Mouse (Mus musculus) olfactory bulb, adult 2 months (tissue): Measurements from ENCODE around the gene Sh2b3. TPM values are rescaled to one million over a fixed set of nuclear protein-coding genes. Genes with fewer than 3 reads are reported as not detected.

ENCODE experiments used
- H3K27ac ChIP-seq: fragments of 200-500 bp; 2 replicates; pipeline ENCODE4 v1.5.1; 2012; ENCODE audit warnings: low read depth, low read length; ENCODE audit not compliant: insufficient read depth
- H3K4me1 ChIP-seq: fragments of 200-500 bp; 2 replicates; pipeline ENCODE4 v1.6.1; 2012; ENCODE audit warnings: low read length; ENCODE audit not compliant: control insufficient read depth, insufficient read depth
- H3K4me3 ChIP-seq: fragments of 200-500 bp; 2 replicates; pipeline ENCODE4 v1.5.1; 2012; ENCODE audit warnings: mild to moderate bottlenecking, low read depth, low read length, moderate library complexity; ENCODE audit not compliant: insufficient read depth
- CTCF ChIP-seq: fragments of 200-500 bp; IDR thresholded peaks from 2 replicates; pipeline ENCODE4 v1.5.1; 2012; ENCODE audit warnings: low read depth, mild to moderate bottlenecking, low read length, moderate library complexity; ENCODE audit not compliant: insufficient read depth
- POLR2A ChIP-seq: fragments of 200-500 bp; IDR thresholded peaks from 2 replicates; pipeline ENCODE4 v1.6.1; 2012; ENCODE audit warnings: mild to moderate bottlenecking, low read depth, low read length, moderate library complexity; ENCODE audit not compliant: insufficient read depth
- WGBS: fragments of 180-500 bp; shearing (Covaris S2); methylation state at CpG from one replicate; pipeline ENCODE4 v1.1.7; 2018; 5-methylcytosine and 5-hydroxymethylcytosine counted together
- polyA plus RNA-seq: library from polyadenylated mRNA; stranded (reverse); fragments of >200 nt; gene quantifications from 2 replicates; pipeline ENCODE4 v1.2.4, GENCODE M21; 2012; ENCODE audit warnings: low replicate concordance; ENCODE audit not compliant: missing spikeins, insufficient read depth, insufficient read length

The Sh2b3 gene
- polyA plus RNA-seq, 1 experiment: not detected

DNA sequence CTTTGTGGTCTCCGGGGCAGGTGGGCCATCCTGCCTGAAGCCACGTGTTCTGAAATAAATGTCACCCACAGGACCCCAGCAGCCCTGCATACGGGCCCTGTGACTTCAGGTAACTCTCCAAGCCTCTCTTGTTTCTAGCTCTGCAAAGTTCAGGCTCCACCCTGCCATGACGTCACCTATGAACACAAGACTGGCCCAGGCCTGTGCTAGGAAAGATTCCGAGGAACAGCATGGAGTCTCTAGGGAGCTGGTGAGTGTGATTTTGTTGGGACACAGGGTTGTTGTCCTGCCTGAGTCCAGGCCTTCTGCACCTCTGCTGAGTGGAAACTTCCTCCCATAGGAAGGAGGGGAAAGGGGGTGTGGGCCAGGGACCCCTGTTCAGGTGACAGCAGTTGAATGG is 30.5 kb upstream of the Sh2b3 start:
- H3K27ac ChIP-seq: no peak overlapping the region
- H3K4me3 ChIP-seq: no peak overlapping the region
- H3K4me1 ChIP-seq: no peaks in the 10 kb centered on the region; the same call in 1 of the 2 replicates
- TF ChIP-seq POLR2A (no peak), CTCF (no peak)
- 93% methylated on average over 5 of the region's 5 CpGs for WGBS

DNA sequence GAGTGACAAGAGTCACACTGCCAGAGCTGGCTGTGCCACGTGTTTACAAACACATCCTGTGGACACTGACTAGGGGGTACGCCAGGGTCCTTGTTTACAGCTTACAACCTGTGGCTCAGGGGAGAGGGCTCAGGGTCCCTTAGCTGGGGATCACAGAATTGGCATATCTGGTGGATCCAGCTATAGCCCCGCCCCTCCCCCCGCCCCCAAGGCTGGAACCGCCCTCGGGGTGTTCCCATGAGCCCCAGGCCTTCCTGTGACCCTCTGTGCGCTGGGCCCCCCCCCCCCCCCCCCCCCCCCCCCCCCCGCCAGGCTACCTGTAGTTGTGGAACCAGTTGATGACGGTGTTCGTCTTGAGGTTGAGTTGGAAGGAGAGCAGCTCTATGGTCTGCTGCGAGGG is 26.9 kb upstream of the Sh2b3 start:
- Histone ChIP-seq H3K4me1 (no peaks in the 10 kb centered on the region; the same call in 1 of the 2 replicates), H3K4me3 (no peak overlapping the region), H3K27ac (no peak overlapping the region)
- 30% methylated on average over 9 of the region's 11 CpGs for WGBS
- TF ChIP-seq POLR2A (no peak), CTCF (no peak)

DNA sequence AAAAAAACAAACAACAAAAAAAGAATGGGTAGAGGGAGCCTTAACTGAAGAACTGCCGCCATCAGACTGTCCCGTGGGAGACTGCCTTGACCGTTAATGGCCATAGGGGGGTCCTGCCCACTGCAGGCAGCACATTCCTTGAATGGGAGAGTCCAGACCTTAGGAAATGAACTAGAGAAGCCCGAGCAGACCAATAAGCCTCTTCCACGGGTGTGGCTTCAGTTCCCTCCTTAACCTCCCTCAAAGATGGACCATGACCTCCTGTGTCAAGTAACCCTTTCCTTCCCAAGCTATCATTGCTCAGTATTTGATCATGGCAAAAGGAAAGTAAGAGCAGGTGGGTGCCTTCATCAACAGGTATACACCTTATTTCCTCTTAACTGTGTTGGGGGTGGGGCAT is 24.5 kb upstream of the Sh2b3 start:
- WGBS: 72% methylated on average over 5 of the region's 5 CpGs
- Histone ChIP-seq H3K4me3 (no peak overlapping the region), H3K27ac (no peak overlapping the region), H3K4me1 (no peaks in the 10 kb centered on the region; the same call in 1 of the 2 replicates)
- TF ChIP-seq CTCF (no peak), POLR2A (no peak)

DNA sequence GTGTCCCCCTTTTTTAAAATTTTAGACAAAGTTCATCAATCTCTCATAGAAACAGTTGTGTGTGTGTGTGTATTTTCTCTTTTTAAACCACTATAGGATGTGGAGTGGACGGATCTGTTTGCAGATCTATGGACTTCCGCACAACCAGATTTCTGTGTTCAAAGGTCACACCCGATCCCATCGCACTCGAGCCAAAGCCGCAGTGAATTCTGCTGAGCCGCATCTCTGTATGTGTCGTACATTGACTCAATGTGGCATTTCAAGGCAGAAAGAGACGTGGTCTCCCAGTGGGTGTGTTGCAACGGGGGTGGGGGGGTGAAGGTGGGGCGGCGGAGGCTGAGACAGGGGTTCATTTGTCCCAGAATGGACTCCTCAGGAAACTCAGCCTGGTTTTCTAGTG is 21.0 kb upstream of the Sh2b3 start:
- TF ChIP-seq POLR2A: no peak
- no peak for TF ChIP-seq CTCF
- Histone ChIP-seq H3K27ac (no peak overlapping the region), H3K4me3 (no peak overlapping the region), H3K4me1 (peaks cover 11% of the 10 kb centered on the region)
- WGBS: 94% methylated on average over 12 of the region's 12 CpGs

DNA sequence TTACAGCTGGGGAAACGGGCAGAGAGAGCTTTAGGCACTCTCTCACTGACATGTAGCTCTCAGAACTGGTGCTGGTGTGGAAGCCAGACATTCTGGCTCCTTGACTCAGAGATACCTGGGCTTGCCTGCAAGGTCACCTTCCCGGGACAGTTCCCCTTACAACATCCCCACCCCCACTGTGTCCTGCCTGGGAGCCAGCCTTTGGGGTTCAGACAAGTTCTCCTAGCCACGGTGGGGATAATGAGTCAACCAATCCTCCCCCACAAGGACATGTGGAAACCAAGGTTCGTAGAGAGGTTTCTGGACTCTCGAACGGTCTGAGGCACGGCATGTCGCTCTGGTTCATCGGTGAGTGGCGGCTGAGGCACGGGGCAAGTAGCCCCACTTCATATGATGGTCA is 19.3 kb upstream of the Sh2b3 start:
- Histone ChIP-seq H3K4me1 (peaks cover 13% of the 10 kb centered on the region), H3K27ac (no peak overlapping the region), H3K4me3 (no peak overlapping the region)
- 82% methylated on average over 11 of the region's 11 CpGs for WGBS
- TF ChIP-seq POLR2A (no peak), CTCF (no peak)

DNA sequence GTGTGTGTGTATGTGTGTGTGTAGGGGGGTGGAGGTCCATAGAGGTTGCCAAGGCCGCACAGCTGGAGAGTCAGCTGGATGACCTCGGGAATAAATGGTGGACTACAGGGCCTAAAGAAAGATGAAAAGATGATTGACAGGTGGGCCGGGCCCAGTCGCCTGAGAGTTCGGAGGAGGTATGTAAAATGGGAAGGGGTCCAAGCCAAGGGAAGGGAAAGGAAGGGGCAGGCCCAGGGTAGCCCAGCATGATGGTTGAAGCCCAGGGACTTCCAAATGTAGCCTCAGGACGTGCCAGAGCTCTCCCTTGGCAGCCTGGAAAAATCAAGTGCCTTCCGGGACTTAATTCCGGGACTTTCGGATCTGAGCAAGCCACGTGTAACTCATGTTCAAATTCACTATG is 17.3 kb upstream of the Sh2b3 start:
- no peak overlapping the region for H3K4me3 ChIP-seq
- WGBS: 45% methylated on average over 10 of the region's 10 CpGs
- no peak overlapping the region for H3K27ac ChIP-seq
- H3K4me1 ChIP-seq: peaks cover 32% of the 10 kb centered on the region
- TF ChIP-seq CTCF (no peak), POLR2A (no peak)

DNA sequence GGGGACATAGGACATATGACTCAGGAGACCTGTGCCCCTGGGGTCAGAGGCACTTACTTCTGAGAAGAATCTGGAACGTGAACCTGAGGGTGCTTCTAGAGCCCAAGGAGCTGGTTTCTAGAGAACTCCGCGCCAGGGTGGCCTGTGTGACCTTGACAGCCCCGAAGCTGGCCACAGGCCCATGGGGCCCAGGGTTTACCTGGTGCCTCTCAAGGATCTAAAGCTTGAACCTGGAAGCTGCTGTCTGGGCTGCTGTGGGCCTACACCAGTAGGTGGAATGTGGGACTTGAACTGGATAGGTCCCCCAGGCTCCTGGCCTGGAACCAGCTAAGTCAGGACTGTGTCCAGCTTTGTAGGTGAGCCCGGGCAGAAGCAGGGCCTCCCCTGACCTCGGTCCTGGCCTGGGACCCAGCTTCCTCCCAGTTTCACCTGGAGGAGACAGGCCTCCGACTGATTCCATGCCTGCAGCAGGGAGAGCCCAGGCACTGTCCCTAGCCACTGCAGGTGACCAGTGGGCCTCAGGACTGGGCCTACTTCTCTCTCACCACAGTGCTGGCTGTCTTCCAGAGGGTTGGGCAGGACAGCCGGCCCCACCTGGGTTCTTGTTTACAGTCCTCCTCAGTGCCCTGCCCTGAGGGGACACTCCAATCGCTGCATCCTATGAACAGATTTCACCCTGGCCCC is 16.1 kb upstream of the Sh2b3 start:
- WGBS: 75% methylated on average over 9 of the region's 9 CpGs
- no peak for TF ChIP-seq CTCF
- TF ChIP-seq POLR2A: no peak
- no peak overlapping the region for H3K27ac ChIP-seq
- H3K4me3 ChIP-seq: no peak overlapping the region
- H3K4me1 ChIP-seq: peaks cover 36% of the 10 kb centered on the region

DNA sequence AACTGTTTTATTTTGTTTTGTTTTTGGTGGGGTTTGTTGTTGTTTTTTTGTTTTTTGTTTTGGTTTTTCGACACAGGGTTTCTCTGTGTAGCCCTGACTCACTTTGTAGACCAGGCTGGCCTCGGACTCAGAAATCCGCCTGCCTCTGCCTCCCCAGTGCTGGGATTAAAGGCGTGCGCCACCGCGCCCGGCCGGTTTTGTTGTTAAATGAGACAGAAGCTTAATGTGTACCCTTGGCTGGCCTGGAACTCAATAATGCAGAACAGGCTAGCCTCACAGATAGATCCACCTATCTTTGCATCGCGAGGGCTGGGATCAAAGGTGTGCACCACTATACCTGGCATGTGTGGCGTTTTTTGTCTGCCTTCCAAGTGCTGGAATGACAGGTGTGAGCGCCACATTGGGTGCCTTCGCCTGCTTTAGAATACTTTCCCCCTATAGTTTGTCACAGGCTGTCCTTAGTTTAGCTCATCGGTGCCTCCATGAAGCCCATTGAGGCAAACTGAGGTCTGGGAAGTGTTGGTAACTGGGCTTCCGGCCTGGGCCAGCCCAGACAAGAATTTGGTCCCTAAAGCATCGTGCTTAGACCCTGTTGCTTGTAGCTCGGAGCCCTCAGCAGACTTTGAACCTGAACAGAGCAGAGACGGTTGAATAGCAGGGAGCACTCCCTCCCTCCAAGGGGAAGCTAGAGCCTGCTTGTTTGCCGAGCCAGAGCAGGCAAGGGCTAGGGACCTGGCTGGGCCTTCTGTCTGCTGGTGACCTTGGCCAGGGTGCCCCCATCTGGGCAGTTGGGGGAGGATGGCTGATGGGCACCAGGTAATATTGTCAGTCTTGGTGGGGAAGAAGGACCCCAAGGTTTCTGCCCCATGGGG is 12.3 kb upstream of the Sh2b3 start:
- TF ChIP-seq CTCF (no peak), POLR2A (no peak)
- 45% methylated on average over 20 of the region's 20 CpGs for WGBS
- Histone ChIP-seq H3K4me3 (peak overlapping the region; percentile 97), H3K4me1 (peaks cover 39% of the 10 kb centered on the region), H3K27ac (no peak overlapping the region)

DNA sequence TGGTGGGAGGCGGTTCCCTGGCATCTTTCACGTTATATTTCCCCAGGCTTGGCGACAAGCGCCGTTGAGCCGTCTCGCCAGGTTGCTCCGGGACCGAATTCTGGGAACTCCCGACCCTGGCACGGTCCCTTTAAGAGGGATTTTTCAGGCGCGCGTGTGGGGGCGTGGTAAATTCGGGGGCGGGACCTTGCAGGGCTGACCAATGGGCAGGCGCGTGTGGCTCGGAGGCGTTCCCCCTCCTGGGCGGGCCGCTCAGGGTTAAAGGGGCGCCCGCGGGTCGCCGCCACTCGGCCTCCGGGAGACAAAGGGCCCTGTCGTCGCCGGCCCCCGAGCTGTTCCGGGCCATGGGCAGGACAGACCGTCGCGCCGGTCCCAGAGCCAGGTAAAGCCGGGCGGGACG is 11.3 kb upstream of the Sh2b3 start, which contains the start of gene Pheta1:
Gene Pheta1, plus strand, starts transcription at position 242 of the 400 bp plus-strand sequence.
- WGBS: under 1% methylated on average over 42 of the region's 42 CpGs
- Histone ChIP-seq H3K27ac (no peak within 1 kb of the TSS), H3K4me3 (peak within 1 kb of the TSS; percentile 97), H3K4me1 (peaks cover 32% of the 10 kb centered on the region)
- TF ChIP-seq POLR2A: peak; percentile 81
- TF ChIP-seq CTCF: no peak
